Mouse (Mus musculus) forebrain, postnatal 0 days (tissue): ENCODE data around the gene Dut. TPM values are rescaled to one million over a fixed set of nuclear protein-coding genes. Genes with fewer than 3 reads are reported as not detected.

Experiments used
- ATAC-seq: fragments of 200-750 bp; cut with Nextera tagmentation; 2 replicates; pipeline ENCODE4 v1.8.0; 2017; ENCODE audit warnings: mild to moderate bottlenecking, moderate library complexity
- DNase-seq: peaks from one replicate; pipeline ENCODE4 v3.0.0-alpha.2; 2015
- H3K27ac ChIP-seq: fragments of 300-500 bp; sonication (generic); 2 replicates; pipeline ENCODE4 v1.5.1; 2014; ENCODE audit warnings: low read depth, mild to moderate bottlenecking, antibody characterized with exemption, low read length, moderate library complexity, mixed read lengths
- H3K27me3 ChIP-seq: fragments of 300-500 bp; sonication (generic); 2 replicates; pipeline ENCODE4 v1.6.1; 2014; ENCODE audit warnings: mild to moderate bottlenecking, low read length, mixed read lengths; ENCODE audit not compliant: insufficient read depth
- H3K36me3 ChIP-seq: fragments of 300-500 bp; sonication (generic); 2 replicates; pipeline ENCODE4 v1.6.1; 2014; ENCODE audit warnings: mild to moderate bottlenecking, moderate library complexity; ENCODE audit not compliant: insufficient read depth
- H3K4me1 ChIP-seq: fragments of 300-500 bp; sonication (generic); 2 replicates; pipeline ENCODE4 v1.6.1; 2014; ENCODE audit warnings: antibody characterized with exemption; ENCODE audit not compliant: insufficient read depth
- H3K4me2 ChIP-seq: fragments of 300-500 bp; sonication (generic); 2 replicates; pipeline ENCODE4 v1.6.1; 2014; ENCODE audit warnings: low read depth, mild to moderate bottlenecking, moderate library complexity
- H3K4me3 ChIP-seq: fragments of 300-500 bp; sonication (generic); 2 replicates; pipeline ENCODE4 v1.5.1; 2014; ENCODE audit warnings: low read depth, low read length, mixed read lengths
- H3K9ac ChIP-seq: fragments of 300-500 bp; sonication (generic); 2 replicates; pipeline ENCODE4 v1.6.1; 2014; ENCODE audit warnings: mild to moderate bottlenecking
- H3K9me3 ChIP-seq: fragments of 300-500 bp; sonication (generic); 2 replicates; pipeline ENCODE4 v1.6.1; 2016; ENCODE audit warnings: low read length
- CTCF ChIP-seq: sonication (generic); IDR thresholded peaks from 2 replicates; pipeline ENCODE4 v1.5.1; 2016; ENCODE audit warnings: antibody characterized with exemption, control low read depth, low read depth
- WGBS: fragments of 180-500 bp; shearing (Covaris S2); extraction: QIAGEN DNeasy Blood & Tissue Kit; methylation state at CpG from one replicate; pipeline ENCODE4 v1.1.7; 2014; 5-methylcytosine and 5-hydroxymethylcytosine counted together
- polyA plus RNA-seq: library from polyadenylated mRNA; unstranded; fragments of >200 nt; fragmentation: Nextera tagmentation; extraction: Ambion mirVana; gene quantifications from 2 replicates; pipeline ENCODE4 v1.2.1, GENCODE M21; 2015
- total RNA-seq: library from RNA; depleted of rRNA; stranded (reverse); fragments of >200 nt; gene quantifications from 2 replicates; pipeline ENCODE4 v1.2.3, GENCODE M21; 2014

The Dut gene
- total and polyA plus RNA-seq, 2 experiments from 2014 or later: 50.3 to 89.8 TPM

DNA sequence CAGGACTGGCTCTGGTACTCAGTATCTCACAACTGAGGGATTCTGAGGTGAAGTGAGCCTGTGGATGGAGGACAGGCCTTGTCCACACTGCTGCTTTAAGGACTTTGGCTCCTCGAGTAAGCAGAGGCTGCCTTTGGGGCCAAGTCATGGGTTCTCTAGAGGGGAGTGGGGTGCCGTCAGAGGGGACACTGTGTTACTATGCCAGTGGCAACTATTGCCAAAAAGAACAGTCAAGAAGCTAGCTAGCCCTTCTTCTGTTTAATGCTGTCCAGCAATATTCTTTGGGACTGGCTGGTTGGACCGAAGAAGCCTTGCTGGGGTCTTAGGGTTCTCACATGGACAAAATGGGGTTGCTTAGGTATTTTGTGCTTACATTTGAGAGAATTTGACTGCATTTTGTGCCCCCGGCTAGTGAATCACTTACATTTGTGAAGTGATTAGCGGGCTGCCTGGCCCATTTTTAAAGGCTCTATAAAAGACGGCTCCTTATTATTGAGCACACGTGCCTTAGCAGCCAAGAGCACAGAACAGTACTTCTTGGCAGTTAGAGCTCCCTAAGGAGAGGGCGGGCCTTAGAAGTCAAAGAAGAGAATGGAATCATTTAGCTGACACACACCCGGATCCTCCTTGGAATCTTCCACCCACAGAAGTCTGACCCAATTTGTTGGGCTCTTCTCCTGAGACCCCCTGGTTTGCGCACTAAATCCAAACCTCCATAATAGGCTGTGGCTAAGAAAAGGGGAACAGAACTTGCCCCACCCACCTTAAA, 43.4 kb downstream of the Dut start:
- Histone ChIP-seq H3K27me3 (no peaks in the 10 kb centered on the region), H3K4me3 (no peak overlapping the region), H3K9me3 (no peaks in the 10 kb centered on the region), H3K4me1 (no peaks in the 10 kb centered on the region), H3K27ac (no peak overlapping the region), H3K36me3 (no peaks in the 10 kb centered on the region), H3K4me2 (no peak overlapping the region), H3K9ac (no peak overlapping the region)
- ATAC-seq (no peak), DNase-seq (no peak)
- TF ChIP-seq CTCF: no peak
- WGBS: 44% methylated on average over 10 of the region's 10 CpGs

DNA sequence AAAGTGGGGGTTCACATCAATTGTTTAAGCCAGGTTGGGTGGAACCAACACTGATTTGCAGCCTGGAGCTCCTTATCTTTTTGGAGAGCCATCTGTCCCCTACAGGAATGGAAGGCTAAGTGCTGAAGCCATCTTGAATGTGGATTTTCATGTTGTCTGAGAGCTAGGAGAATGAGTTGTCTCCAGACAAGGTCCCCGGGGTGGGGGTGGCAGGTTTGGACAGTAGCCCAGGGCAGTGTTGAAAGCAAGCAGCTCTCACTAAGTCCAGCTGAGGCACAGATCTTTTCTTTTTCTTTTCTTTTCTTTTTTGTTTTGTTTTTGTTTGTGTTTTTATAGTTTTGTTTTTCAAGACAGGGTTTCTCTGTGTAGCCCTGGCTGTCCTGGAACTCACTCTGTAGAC, 44.1 kb downstream of the Dut start:
- no peak overlapping the region for H3K4me3 ChIP-seq
- H3K36me3 ChIP-seq: no peaks in the 10 kb centered on the region
- TF ChIP-seq CTCF: no peak
- no peaks in the 10 kb centered on the region for H3K9me3 ChIP-seq
- H3K9ac ChIP-seq: no peak overlapping the region
- WGBS: 83% methylated on average over 1 of the region's 1 CpGs
- no peak for DNase-seq
- H3K27ac ChIP-seq: no peak overlapping the region
- no peak for ATAC-seq
- no peak overlapping the region for H3K4me2 ChIP-seq
- H3K4me1 ChIP-seq: no peaks in the 10 kb centered on the region
- no peaks in the 10 kb centered on the region for H3K27me3 ChIP-seq

DNA sequence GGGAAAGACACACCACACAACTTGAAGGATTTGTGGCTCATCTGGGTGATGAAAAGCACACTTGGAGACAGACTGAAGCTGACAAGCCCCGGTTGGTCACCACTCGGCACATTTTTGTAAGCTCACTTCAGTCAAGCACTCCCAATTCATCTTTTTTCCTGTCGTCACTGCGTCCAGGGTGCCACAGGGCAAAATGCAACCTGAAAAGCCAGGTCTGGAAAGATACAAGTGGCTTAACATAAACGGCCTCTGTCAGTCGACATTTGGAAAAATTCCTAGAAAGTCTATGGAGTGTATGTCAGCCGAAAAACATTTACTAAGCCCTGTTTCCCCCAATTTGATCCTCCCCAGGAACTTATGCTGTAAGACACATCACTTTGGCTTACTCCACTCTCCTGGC, 45.6 kb downstream of the Dut start:
- no peak for ATAC-seq
- 93% methylated on average over 7 of the region's 7 CpGs for WGBS
- Histone ChIP-seq H3K27me3 (no peaks in the 10 kb centered on the region), H3K4me1 (no peaks in the 10 kb centered on the region), H3K4me3 (no peak overlapping the region), H3K9me3 (no peaks in the 10 kb centered on the region), H3K36me3 (no peaks in the 10 kb centered on the region), H3K9ac (no peak overlapping the region), H3K4me2 (no peak overlapping the region), H3K27ac (no peak overlapping the region)
- no peak for TF ChIP-seq CTCF
- DNase-seq: no peak

GRCm38 (mm10) chr2:125293969-125294491, 47.0 kb downstream of the Dut start:
- H3K9me3 ChIP-seq: no peaks in the 10 kb centered on the region
- H3K4me1 ChIP-seq: no peaks in the 10 kb centered on the region
- TF ChIP-seq CTCF: no peak
- H3K4me3 ChIP-seq: no peak overlapping the region
- WGBS: 87% methylated on average over 5 of the region's 5 CpGs
- DNase-seq (no peak), ATAC-seq (no peak)
- H3K9ac ChIP-seq: no peak overlapping the region
- H3K4me2 ChIP-seq: no peak overlapping the region
- no peaks in the 10 kb centered on the region for H3K36me3 ChIP-seq
- H3K27me3 ChIP-seq: no peaks in the 10 kb centered on the region
- no peak overlapping the region for H3K27ac ChIP-seq

- WGBS: 83% methylated on average over 3 of the region's 3 CpGs
- no peak overlapping the region for H3K4me2 ChIP-seq
- no peak for DNase-seq
- H3K36me3 ChIP-seq: no peaks in the 10 kb centered on the region
- no peak overlapping the region for H3K9ac ChIP-seq
- no peaks in the 10 kb centered on the region for H3K27me3 ChIP-seq
- no peak overlapping the region for H3K4me3 ChIP-seq
- no peaks in the 10 kb centered on the region for H3K4me1 ChIP-seq
- no peak for ATAC-seq
- H3K27ac ChIP-seq: no peak overlapping the region
- TF ChIP-seq CTCF: no peak
- no peaks in the 10 kb centered on the region for H3K9me3 ChIP-seq
Observed at GRCm38 (mm10) chr2:125295526-125295925, 48.5 kb downstream of the Dut start.

DNA sequence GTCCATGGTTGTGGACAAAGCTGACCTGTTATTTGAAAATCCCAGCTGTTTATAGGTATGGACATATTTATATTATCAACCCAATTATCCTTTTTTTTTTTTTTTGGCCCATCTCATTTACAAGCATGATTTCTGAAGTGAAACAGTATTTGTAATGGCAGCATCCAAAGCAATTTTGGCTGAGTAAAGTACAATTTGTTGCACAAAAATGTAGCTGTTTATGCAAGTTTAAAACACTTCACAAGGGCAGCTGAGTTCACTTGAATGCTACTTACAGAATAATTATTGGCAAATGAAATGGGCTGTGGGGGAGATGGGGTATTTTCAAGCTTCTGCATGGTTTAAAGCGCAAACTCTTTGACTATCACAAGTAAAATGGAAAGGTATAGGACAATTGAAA, 51.9 kb downstream of the Dut start:
- TF ChIP-seq CTCF: no peak
- H3K36me3 ChIP-seq: peaks cover 5% of the 10 kb centered on the region; the same call in 1 of the 2 replicates
- no peaks in the 10 kb centered on the region for H3K9me3 ChIP-seq
- no peaks in the 10 kb centered on the region for H3K4me1 ChIP-seq
- ATAC-seq (no peak), DNase-seq (no peak)
- WGBS: 93% methylated on average over 1 of the region's 1 CpGs
- H3K27ac ChIP-seq: no peak overlapping the region
- H3K4me3 ChIP-seq: no peak overlapping the region
- H3K9ac ChIP-seq: no peak overlapping the region
- no peak overlapping the region for H3K4me2 ChIP-seq
- H3K27me3 ChIP-seq: no peaks in the 10 kb centered on the region

GRCm38 (mm10) chr2:125301877-125302624, 55.1 kb downstream of the Dut start:
- Histone ChIP-seq H3K36me3 (peaks cover 21% of the 10 kb centered on the region), H3K4me2 (no peak overlapping the region), H3K9ac (no peak overlapping the region), H3K4me3 (no peak overlapping the region), H3K27ac (no peak overlapping the region), H3K4me1 (no peaks in the 10 kb centered on the region), H3K9me3 (no peaks in the 10 kb centered on the region), H3K27me3 (no peaks in the 10 kb centered on the region)
- 46% methylated on average over 9 of the region's 9 CpGs for WGBS
- ATAC-seq: no peak
- no peak for TF ChIP-seq CTCF
- peak; percentile 4 for DNase-seq
